ENCODE assay signal across 15 mouse cellular contexts in the genomic region with DNA sequence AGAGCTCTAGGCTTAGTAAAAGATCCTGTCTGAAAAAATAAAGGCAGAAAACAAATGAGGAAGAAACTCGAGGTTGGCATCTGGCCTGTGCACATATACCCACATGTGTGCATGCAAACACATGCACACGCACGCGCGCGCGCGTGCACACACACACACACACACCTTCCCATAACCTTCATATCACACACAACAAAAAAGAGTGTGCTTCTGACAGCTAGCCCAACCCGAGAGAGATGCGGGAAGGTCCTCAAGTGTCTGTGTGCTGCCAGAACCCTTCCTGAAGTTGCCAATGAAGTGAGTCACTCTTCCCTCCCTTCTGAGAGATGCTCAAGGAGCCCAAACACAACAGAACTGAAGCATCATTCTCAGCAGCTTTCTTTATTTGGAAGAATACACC. TPM values are rescaled to one million over a fixed set of nuclear protein-coding genes. Genes with fewer than 3 reads are reported as not detected.
"Had no signal": no experiment of that assay in that cellular context is flagged by ENCODE, and none has a peak within 500 bp of the region (broad histone marks: within the 10 kb centered on the region; RNA-seq: fewer than 3 reads in every experiment).

No protein-coding gene starts in this region.

- H3K9me3 ChIP-seq: megakaryocyte, embryonic 14.5 days; stomach, embryonic 15.5 days had no signal

- H3K4me1 ChIP-seq: megakaryocyte, embryonic 14.5 days; midbrain, embryonic 12.5 days; neural tube, embryonic 12.5 days; stomach, embryonic 15.5 days had no signal

- H3K27ac ChIP-seq: liver, embryonic 14.5 days; macrophage; midbrain, embryonic 12.5 days; neural tube, embryonic 12.5 days; stomach, embryonic 15.5 days; stomach, postnatal 0 days had no signal

- H3K4me3 ChIP-seq: megakaryocyte, embryonic 14.5 days; midbrain, embryonic 12.5 days; neural tube, embryonic 12.5 days; stomach, embryonic 15.5 days had no signal

- H3K9ac ChIP-seq: liver, embryonic 14.5 days; lung, embryonic 14.5 days; midbrain, embryonic 12.5 days; neural tube, embryonic 12.5 days; stomach, embryonic 15.5 days had no signal

- DNase-seq: lung, adult 18-20 months; lung, embryonic 14.5 days; lung, postnatal 14 days; lung, postnatal 36 days; midbrain, embryonic 14.5 days; right cerebral cortex, postnatal 14 days; thymus, adult 2 months; thymus, postnatal 25 days had no signal

- H3K36me3 ChIP-seq: midbrain, embryonic 12.5 days; neural tube, embryonic 12.5 days; stomach, embryonic 15.5 days had no signal

- H3K27me3 ChIP-seq: megakaryocyte, embryonic 14.5 days; midbrain, embryonic 12.5 days; neural tube, embryonic 12.5 days; stomach, embryonic 15.5 days had no signal

- H3K4me2 ChIP-seq: lung, embryonic 14.5 days; midbrain, embryonic 12.5 days; neural tube, embryonic 12.5 days; stomach, embryonic 15.5 days had no signal

RNA-seq across cellular contexts. Expression of gene Lypd1, which starts 12.6 kb away (rescaled TPM):
- polyA plus RNA-seq: macrophage had no signal
